Mouse (Mus musculus): ENCODE measurements around the gene Cpxm2. TPM values are rescaled to one million over a fixed set of nuclear protein-coding genes. Genes with fewer than 3 reads are reported as not detected.

Cpxm2 gene
- polyA plus RNA-seq, 1 experiment from 2014 or later = 0.24 TPM

GRCm38 (mm10) chr7:132174296-132174695 lies 19.8 kb upstream of the Cpxm2 start:
- Histone ChIP-seq H3K36me3 (no peaks in the 10 kb centered on the region), H3K9me3 (no peaks in the 10 kb centered on the region; the same call in 1 of the 2 replicates), H3K27ac (no peak overlapping the region), H3K27me3 (ENCODE audit: insufficient read depth, poor library complexity, severe bottlenecking) (no peaks in the 10 kb centered on the region), H3K4me1 (no peaks in the 10 kb centered on the region), H3K4me3 (no peak overlapping the region)
- DNase-seq (ENCODE audit: low spot score) = no peak
- WGBS = 57% methylated on average over 2 of the region's 2 CpGs

GRCm38 (mm10) chr7:132172220-132172619 lies 17.7 kb upstream of the Cpxm2 start:
- 75% methylated on average over 5 of the region's 5 CpGs for WGBS
- no peak for DNase-seq (ENCODE audit: low spot score)
- Histone ChIP-seq H3K4me1 (no peaks in the 10 kb centered on the region), H3K4me3 (no peak overlapping the region), H3K9me3 (no peaks in the 10 kb centered on the region; the same call in 1 of the 2 replicates), H3K27me3 (ENCODE audit: insufficient read depth, poor library complexity, severe bottlenecking) (peaks cover 4% of the 10 kb centered on the region; the same call in 1 of the 2 replicates), H3K27ac (no peak overlapping the region), H3K36me3 (no peaks in the 10 kb centered on the region)

DNA sequence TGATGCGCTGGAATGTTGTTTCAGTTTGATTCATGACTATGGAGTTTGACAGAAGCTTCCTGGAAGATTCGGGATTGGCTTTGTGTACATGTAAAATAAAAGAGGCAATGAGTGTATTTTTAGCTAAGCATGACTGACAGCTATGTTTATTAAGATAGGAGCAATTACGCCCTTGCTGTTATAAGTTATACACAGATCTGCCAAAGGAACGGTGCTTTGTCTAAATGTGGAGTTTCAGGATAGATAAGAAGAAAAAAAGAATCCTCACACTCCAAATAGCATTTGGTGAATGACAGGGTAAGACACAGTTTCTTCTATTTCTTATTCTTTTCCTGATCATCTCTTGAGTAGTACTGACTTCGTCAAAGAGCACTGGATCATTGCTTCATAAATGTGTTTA lies 17.2 kb upstream of the Cpxm2 start:
- DNase-seq (ENCODE audit: low spot score) = no peak
- Histone ChIP-seq H3K4me1 (no peaks in the 10 kb centered on the region), H3K36me3 (no peaks in the 10 kb centered on the region), H3K27me3 (ENCODE audit: insufficient read depth, poor library complexity, severe bottlenecking) (peaks cover 6% of the 10 kb centered on the region; the same call in 1 of the 2 replicates), H3K9me3 (no peaks in the 10 kb centered on the region; the same call in 1 of the 2 replicates), H3K27ac (no peak overlapping the region), H3K4me3 (no peak overlapping the region)
- 78% methylated on average over 5 of the region's 5 CpGs for WGBS

- 65% methylated on average over 7 of the region's 7 CpGs for WGBS
- no peaks in the 10 kb centered on the region for H3K36me3 ChIP-seq
- no peak overlapping the region for H3K4me3 ChIP-seq
- no peak for DNase-seq (ENCODE audit: low spot score)
- no peak overlapping the region for H3K27ac ChIP-seq
- H3K4me1 ChIP-seq = no peaks in the 10 kb centered on the region
- peaks cover 6% of the 10 kb centered on the region; the same call in 1 of the 2 replicates for H3K27me3 ChIP-seq (ENCODE audit: insufficient read depth, poor library complexity, severe bottlenecking)
- no peaks in the 10 kb centered on the region; the same call in 1 of the 2 replicates for H3K9me3 ChIP-seq
These were observed 15.1 kb upstream of the Cpxm2 start for GRCm38 (mm10) chr7:132169419-132170169.

- Histone ChIP-seq H3K9me3 (no peaks in the 10 kb centered on the region; the same call in 1 of the 2 replicates), H3K36me3 (no peaks in the 10 kb centered on the region), H3K4me1 (no peaks in the 10 kb centered on the region), H3K4me3 (no peak overlapping the region), H3K27ac (no peak overlapping the region), H3K27me3 (ENCODE audit: insufficient read depth, poor library complexity, severe bottlenecking) (peaks cover 6% of the 10 kb centered on the region; the same call in 1 of the 2 replicates)
- WGBS = 73% methylated on average over 4 of the region's 4 CpGs
- no peak for DNase-seq (ENCODE audit: low spot score)
These were observed 12.7 kb upstream of the Cpxm2 start for GRCm38 (mm10) chr7:132167239-132167638.

- 80% methylated on average over 3 of the region's 3 CpGs for WGBS
- no peak overlapping the region for H3K4me3 ChIP-seq
These were observed 7.7 kb upstream of the Cpxm2 start for GRCm38 (mm10) chr7:132162254-132162653.

GRCm38 (mm10) chr7:132158321-132159025 lies 3.9 kb upstream of the Cpxm2 start:
- DNase-seq (ENCODE audit: low spot score) = no peak
- WGBS = 87% methylated on average over 9 of the region's 9 CpGs
- no peak overlapping the region for H3K4me3 ChIP-seq

More at GRCm38 (mm10) chr7:132162254-132162653, 7.7 kb upstream of the Cpxm2 start:
- H3K9me3 ChIP-seq = no peaks in the 10 kb centered on the region
- peaks cover 7% of the 10 kb centered on the region for H3K27me3 ChIP-seq (ENCODE audit: insufficient read depth, poor library complexity, severe bottlenecking)
- H3K27ac ChIP-seq = no peak overlapping the region
- no peaks in the 10 kb centered on the region for H3K4me1 ChIP-seq
- no peaks in the 10 kb centered on the region for H3K36me3 ChIP-seq
- no peak for DNase-seq (ENCODE audit: low spot score)

DNA sequence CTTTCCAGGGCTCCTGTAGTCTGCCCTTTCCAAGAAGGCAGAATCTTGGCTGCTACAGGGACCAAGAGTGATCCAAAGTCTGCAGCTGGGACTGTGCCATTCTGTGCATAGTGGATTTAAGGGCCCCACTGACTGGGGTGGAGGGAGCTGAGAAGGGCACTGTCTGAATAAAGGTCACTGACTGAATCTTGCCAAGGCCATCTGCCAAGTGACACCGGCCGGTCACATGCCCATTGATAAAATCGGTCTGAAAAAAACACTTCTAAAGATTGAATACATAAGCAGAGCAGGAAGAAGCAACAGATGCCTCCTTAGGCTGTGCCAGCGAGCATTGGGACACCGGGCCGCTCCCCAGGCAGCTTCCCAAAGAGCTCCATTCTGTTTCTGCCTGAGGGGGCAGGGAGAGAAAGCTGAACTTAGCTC lies 803 bp downstream of the Cpxm2 start:
- Histone ChIP-seq H3K4me3 (peak overlapping the region; percentile 59; the same call in 1 of the 2 replicates), H3K9me3 (no peaks in the 10 kb centered on the region), H3K36me3 (no peaks in the 10 kb centered on the region), H3K27ac (no peak overlapping the region), H3K4me1 (peaks cover 13% of the 10 kb centered on the region), H3K27me3 (ENCODE audit: insufficient read depth, poor library complexity, severe bottlenecking) (peaks cover 63% of the 10 kb centered on the region)
- no peak for DNase-seq (ENCODE audit: low spot score)
- 35% methylated on average over 6 of the region's 6 CpGs for WGBS

More at GRCm38 (mm10) chr7:132158321-132159025, 3.9 kb upstream of the Cpxm2 start:
- peaks cover 13% of the 10 kb centered on the region for H3K4me1 ChIP-seq
- no peak overlapping the region for H3K27ac ChIP-seq
- H3K27me3 ChIP-seq (ENCODE audit: insufficient read depth, poor library complexity, severe bottlenecking) = peaks cover 42% of the 10 kb centered on the region
- no peaks in the 10 kb centered on the region for H3K9me3 ChIP-seq
- no peaks in the 10 kb centered on the region for H3K36me3 ChIP-seq

GRCm38 (mm10) chr7:132145227-132145800 lies 9.2 kb downstream of the Cpxm2 start:
- no peaks in the 10 kb centered on the region for H3K9me3 ChIP-seq
- DNase-seq (ENCODE audit: low spot score) = no peak
- WGBS = 76% methylated on average over 15 of the region's 15 CpGs
- no peak overlapping the region for H3K27ac ChIP-seq
- H3K4me3 ChIP-seq = no peak overlapping the region
- no peaks in the 10 kb centered on the region for H3K36me3 ChIP-seq
- peaks cover 3% of the 10 kb centered on the region; the same call in 1 of the 2 replicates for H3K27me3 ChIP-seq (ENCODE audit: insufficient read depth, poor library complexity, severe bottlenecking)
- no peaks in the 10 kb centered on the region for H3K4me1 ChIP-seq

GRCm38 (mm10) chr7:132128687-132129086 lies 25.9 kb downstream of the Cpxm2 start:
- H3K27me3 ChIP-seq (ENCODE audit: insufficient read depth, poor library complexity, severe bottlenecking) = no peaks in the 10 kb centered on the region
- no peak for DNase-seq (ENCODE audit: low spot score)
- H3K9me3 ChIP-seq = no peaks in the 10 kb centered on the region
- no peaks in the 10 kb centered on the region for H3K36me3 ChIP-seq
- no peak overlapping the region for H3K4me3 ChIP-seq
- WGBS = 87% methylated on average over 6 of the region's 6 CpGs
- no peaks in the 10 kb centered on the region for H3K4me1 ChIP-seq
- H3K27ac ChIP-seq = no peak overlapping the region

GRCm38 (mm10) chr7:132124948-132125347 lies 29.6 kb downstream of the Cpxm2 start:
- H3K27me3 ChIP-seq (ENCODE audit: insufficient read depth, poor library complexity, severe bottlenecking) = 0 out of 2 replicates have a peak, but pooled peaks cover 4% of the 10 kb centered on the region
- no peaks in the 10 kb centered on the region for H3K9me3 ChIP-seq
- 70% methylated on average over 7 of the region's 7 CpGs for WGBS
- no peak overlapping the region for H3K4me3 ChIP-seq
- no peak overlapping the region for H3K27ac ChIP-seq
- no peak for DNase-seq (ENCODE audit: low spot score)
- H3K4me1 ChIP-seq = 0 out of 2 replicates have a peak, but pooled peaks cover 2% of the 10 kb centered on the region
- no peaks in the 10 kb centered on the region for H3K36me3 ChIP-seq

- Histone ChIP-seq H3K27ac (no peak overlapping the region), H3K4me3 (no peak overlapping the region), H3K36me3 (no peaks in the 10 kb centered on the region), H3K4me1 (0 out of 2 replicates have a peak, but pooled peaks cover 2% of the 10 kb centered on the region), H3K9me3 (no peaks in the 10 kb centered on the region), H3K27me3 (ENCODE audit: insufficient read depth, poor library complexity, severe bottlenecking) (0 out of 2 replicates have a peak, but pooled peaks cover 4% of the 10 kb centered on the region)
- no peak for DNase-seq (ENCODE audit: low spot score)
- 54% methylated on average over 7 of the region's 7 CpGs for WGBS
These were observed 31.3 kb downstream of the Cpxm2 start for GRCm38 (mm10) chr7:132123211-132123610.
